Mouse (Mus musculus) liver, postnatal 0 days (tissue): Measurements from ENCODE around the gene Gpr155.

ENCODE experiments used
- CTCF ChIP-seq: sonication (generic); IDR thresholded peaks from 2 replicates; pipeline ENCODE4 v1.5.1; 2016; ENCODE audit warnings: antibody characterized with exemption, low read depth
- EP300 ChIP-seq: IDR thresholded peaks from 2 replicates; pipeline ENCODE4 v1.6.1; 2016; ENCODE audit warnings: antibody characterized with exemption, low read depth, mild to moderate bottlenecking

- TF ChIP-seq CTCF (no peak), EP300 (no peak)
Observed at GRCm38 (mm10) chr2:73404442-73404841, 18.1 kb upstream of the Gpr155 start.
